Mouse (Mus musculus) stomach, embryonic 16.5 days (tissue): ENCODE measurements around the gene Nfya. TPM values are rescaled to one million over a fixed set of nuclear protein-coding genes. Genes with fewer than 3 reads are reported as not detected.

Experiments
- ATAC-seq: fragments of 200-750 bp; cut with Nextera tagmentation; 2 replicates; pipeline ENCODE4 v1.8.0; 2017; ENCODE audit warnings: moderate number of reproducible peaks, moderate TSS enrichment; ENCODE audit not compliant: insufficient read depth, low FRiP score
- H3K27ac ChIP-seq: fragments of 300-500 bp; sonication (generic); 2 replicates; pipeline ENCODE4 v1.5.1; 2014; ENCODE audit warnings: low read length
- H3K27me3 ChIP-seq: fragments of 300-500 bp; sonication (generic); 2 replicates; pipeline ENCODE4 v1.6.1; 2014; ENCODE audit warnings: low read length, control low read depth, mixed read lengths; ENCODE audit not compliant: control insufficient read depth, insufficient read depth
- H3K36me3 ChIP-seq: fragments of 300-500 bp; sonication (generic); 2 replicates; pipeline ENCODE4 v1.6.1; 2014; ENCODE audit warnings: low read length; ENCODE audit not compliant: control insufficient read depth, insufficient read depth
- H3K4me1 ChIP-seq: fragments of 300-500 bp; sonication (generic); 2 replicates; pipeline ENCODE4 v1.6.1; 2014; ENCODE audit warnings: low read length, control low read depth, mixed read lengths; ENCODE audit not compliant: control insufficient read depth, insufficient read depth
- H3K4me2 ChIP-seq: fragments of 300-500 bp; sonication (generic); 2 replicates; pipeline ENCODE4 v1.6.1; 2014; ENCODE audit warnings: low read depth, low read length, mixed read lengths
- H3K4me3 ChIP-seq: fragments of 300-500 bp; sonication (generic); replicated peaks from 2 replicates; pipeline ENCODE4 v1.5.1; 2014; ENCODE audit warnings: mild to moderate bottlenecking, low read length
- H3K9ac ChIP-seq: fragments of 300-500 bp; sonication (generic); 2 replicates; pipeline ENCODE4 v1.6.1; 2014; ENCODE audit warnings: low read length
- H3K9me3 ChIP-seq: fragments of 300-500 bp; sonication (generic); replicated peaks from 2 replicates; pipeline ENCODE4 v1.6.1; 2016; ENCODE audit warnings: low read length, control low read depth; ENCODE audit not compliant: control insufficient read depth
- WGBS: fragments of 180-500 bp; shearing (Covaris S2); extraction: QIAGEN DNeasy Blood & Tissue Kit; methylation state at CpG from one replicate; pipeline ENCODE4 v1.1.7; 2014; 5-methylcytosine and 5-hydroxymethylcytosine counted together
- polyA plus RNA-seq: library from polyadenylated mRNA; unstranded; fragments of >200 nt; fragmentation: Nextera tagmentation; extraction: Ambion mirVana; gene quantifications from 2 replicates; pipeline ENCODE4 v1.2.1, GENCODE M21; 2015

Nfya gene
- polyA plus RNA-seq, 1 experiment from 2014 or later = 11.3 TPM

DNA sequence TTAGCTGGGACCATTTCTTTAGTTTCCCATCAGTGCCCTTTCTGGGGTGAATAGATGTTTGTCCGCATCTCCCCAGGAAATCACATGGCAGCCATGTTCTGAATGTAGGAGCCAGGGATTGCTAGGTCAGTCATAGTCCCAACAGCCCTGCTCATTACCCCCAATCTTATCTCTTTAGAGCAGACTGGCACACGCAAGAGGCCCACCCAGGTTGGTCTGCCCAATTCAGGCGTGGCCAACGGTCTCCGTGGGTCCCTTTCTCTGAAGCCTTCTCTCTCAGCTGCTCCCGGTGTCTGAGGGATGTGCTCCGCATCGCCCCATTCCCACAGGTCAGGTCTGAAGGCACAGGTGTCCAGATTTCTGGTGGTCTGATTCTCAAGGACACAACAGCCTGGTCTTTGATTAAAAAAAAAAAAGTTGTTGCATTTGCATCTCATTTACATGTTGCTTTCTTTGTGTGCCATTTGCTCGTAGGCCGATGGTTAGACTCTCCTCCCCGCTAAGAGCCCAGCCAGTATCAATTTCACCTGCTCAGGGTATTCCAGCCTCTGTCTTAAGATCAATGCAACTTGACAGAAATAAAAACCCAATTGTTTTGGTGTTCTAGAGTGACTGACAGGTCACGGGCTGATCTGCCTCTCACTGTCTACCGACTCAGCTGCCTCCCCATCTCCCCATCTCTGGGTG lies 41.1 kb upstream of the Nfya start:
- Histone ChIP-seq H3K4me1 (peaks cover 4% of the 10 kb centered on the region; the same call in 1 of the 2 replicates), H3K27me3 (no peaks in the 10 kb centered on the region), H3K27ac (no peak overlapping the region), H3K9ac (no peak overlapping the region), H3K4me2 (no peak overlapping the region), H3K4me3 (no peak overlapping the region), H3K36me3 (no peaks in the 10 kb centered on the region), H3K9me3 (no peaks in the 10 kb centered on the region)
- no peak; the same call in 1 of the 2 replicates for ATAC-seq
- 80% methylated on average over 13 of the region's 13 CpGs for WGBS

DNA sequence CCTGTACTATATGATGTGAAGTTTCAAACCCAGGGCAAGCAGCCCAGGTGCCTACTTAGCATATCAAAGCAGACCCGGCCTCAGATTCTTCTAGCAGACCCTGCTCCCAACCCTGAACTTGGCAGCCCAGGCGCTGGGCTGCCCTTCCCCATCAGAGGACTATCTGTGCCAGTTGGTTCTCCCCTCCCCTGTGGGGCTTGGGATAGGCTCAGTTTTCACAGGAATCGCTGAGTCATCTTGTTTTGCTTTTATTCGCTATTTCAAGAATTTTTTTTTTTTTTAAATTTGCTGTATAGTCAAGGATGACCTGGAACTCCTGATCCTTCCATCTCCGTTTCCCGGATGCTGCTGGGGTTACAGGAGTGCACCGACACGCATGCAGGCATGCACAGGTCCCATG lies 38.0 kb upstream of the Nfya start:
- H3K27me3 ChIP-seq = no peaks in the 10 kb centered on the region
- no peak for ATAC-seq
- no peaks in the 10 kb centered on the region for H3K9me3 ChIP-seq
- 72% methylated on average over 8 of the region's 8 CpGs for WGBS
- H3K36me3 ChIP-seq = no peaks in the 10 kb centered on the region
- no peak overlapping the region for H3K27ac ChIP-seq
- no peak overlapping the region for H3K4me3 ChIP-seq
- no peak overlapping the region for H3K9ac ChIP-seq
- peaks cover 4% of the 10 kb centered on the region; the same call in 1 of the 2 replicates for H3K4me1 ChIP-seq
- no peak overlapping the region for H3K4me2 ChIP-seq

DNA sequence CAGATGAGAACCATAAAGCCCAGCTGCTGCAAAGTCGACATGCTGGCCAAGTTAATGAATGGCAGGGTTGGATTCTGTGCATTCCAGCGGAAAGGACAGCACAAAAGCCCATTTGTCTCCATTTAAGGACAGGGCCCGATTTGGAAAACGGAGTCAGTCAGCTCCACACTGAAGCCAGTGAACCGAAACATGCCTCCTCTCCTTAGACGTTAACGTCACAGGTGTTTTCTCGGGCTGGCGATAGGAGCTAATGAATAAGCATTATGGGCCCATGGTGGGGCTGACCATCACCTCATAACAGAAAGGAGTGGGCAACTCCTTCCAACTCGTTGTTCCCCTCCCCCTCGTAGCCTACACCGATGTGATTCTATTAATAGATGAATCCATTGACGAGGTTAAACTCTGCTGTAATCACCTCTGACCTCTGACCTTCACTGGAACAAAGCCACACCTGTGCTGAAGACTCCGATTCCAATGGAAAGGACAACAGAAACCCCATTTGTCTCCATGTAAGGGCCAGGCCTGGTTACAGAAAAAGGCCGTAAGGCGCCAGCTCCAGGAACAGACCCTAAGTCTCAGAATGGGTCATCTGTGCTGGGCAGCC lies 33.9 kb upstream of the Nfya start:
- Histone ChIP-seq H3K36me3 (no peaks in the 10 kb centered on the region), H3K4me3 (no peak overlapping the region), H3K27ac (no peak overlapping the region), H3K9ac (no peak overlapping the region), H3K9me3 (no peaks in the 10 kb centered on the region), H3K27me3 (no peaks in the 10 kb centered on the region), H3K4me1 (no peaks in the 10 kb centered on the region), H3K4me2 (no peak overlapping the region)
- ATAC-seq = no peak
- 71% methylated on average over 16 of the region's 16 CpGs for WGBS

DNA sequence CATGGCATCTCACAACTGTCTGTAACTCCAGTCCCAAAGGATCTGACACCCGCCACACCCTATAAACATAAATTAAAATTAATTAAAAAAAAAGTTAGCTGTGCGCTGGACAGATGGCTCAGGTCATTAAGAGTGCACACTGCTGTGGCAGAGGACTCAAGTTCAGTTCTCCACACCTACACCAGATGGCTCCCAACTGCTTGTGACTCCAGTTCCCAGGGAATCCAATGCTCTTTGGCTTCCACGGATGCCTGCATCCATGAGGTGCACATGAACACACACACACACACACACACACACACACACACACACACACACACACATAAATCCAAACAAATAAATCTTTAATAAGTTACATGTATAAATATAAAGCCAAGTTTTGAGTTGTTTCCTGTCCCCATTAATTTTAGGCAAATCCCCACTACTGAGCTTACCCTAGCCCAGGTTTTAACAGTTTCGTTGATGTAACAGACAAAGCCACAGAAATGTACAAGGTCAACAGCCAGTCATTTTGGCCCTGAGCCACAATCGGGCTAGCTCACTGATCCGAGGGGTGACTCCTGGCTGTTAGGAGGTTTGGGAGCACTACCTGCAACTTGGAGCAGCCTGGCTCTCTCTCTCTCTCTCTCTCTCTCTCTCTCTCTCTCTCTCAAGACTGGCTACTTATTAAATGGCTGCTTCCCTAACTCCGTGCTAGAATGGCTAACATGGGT lies 33.2 kb upstream of the Nfya start:
- Histone ChIP-seq H3K4me1 (no peaks in the 10 kb centered on the region), H3K9ac (no peak overlapping the region), H3K27me3 (no peaks in the 10 kb centered on the region), H3K27ac (no peak overlapping the region), H3K36me3 (no peaks in the 10 kb centered on the region), H3K4me3 (no peak overlapping the region), H3K4me2 (no peak overlapping the region), H3K9me3 (no peaks in the 10 kb centered on the region)
- no peak for ATAC-seq
- WGBS = 57% methylated on average over 7 of the region's 7 CpGs

DNA sequence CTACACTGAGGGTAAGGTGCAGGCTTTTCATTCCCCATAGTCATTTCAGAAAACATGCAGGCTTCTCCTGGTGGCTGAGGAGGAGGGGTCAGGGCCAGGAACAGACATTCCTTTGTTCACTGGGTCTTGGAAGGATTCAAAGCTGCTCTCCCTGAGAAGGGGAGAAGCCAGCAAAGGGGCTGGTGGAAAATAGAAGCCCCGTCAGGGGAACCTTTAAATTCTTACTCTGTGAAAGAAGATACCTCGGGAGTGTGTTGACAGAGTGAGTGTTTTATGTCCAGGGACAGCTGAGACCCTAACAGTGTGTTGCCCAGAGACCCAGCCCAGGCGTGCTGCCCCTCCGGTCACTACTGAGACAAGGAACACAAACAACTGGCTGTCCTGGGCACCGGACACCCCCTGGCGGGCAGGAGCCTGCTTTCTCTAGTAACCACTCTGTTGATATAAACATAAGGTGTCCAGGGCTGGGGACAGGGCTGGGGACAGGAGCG lies 27.8 kb upstream of the Nfya start:
- H3K4me3 ChIP-seq = no peak overlapping the region
- ATAC-seq = peak; percentile 9; the same call in 1 of the 2 replicates
- H3K36me3 ChIP-seq = no peaks in the 10 kb centered on the region
- H3K4me2 ChIP-seq = no peak overlapping the region
- H3K9me3 ChIP-seq = no peaks in the 10 kb centered on the region
- H3K4me1 ChIP-seq = peaks cover 23% of the 10 kb centered on the region
- WGBS = 27% methylated on average over 7 of the region's 7 CpGs
- peak overlapping the region; percentile 55 for H3K27ac ChIP-seq
- no peak overlapping the region for H3K9ac ChIP-seq
- no peaks in the 10 kb centered on the region for H3K27me3 ChIP-seq

DNA sequence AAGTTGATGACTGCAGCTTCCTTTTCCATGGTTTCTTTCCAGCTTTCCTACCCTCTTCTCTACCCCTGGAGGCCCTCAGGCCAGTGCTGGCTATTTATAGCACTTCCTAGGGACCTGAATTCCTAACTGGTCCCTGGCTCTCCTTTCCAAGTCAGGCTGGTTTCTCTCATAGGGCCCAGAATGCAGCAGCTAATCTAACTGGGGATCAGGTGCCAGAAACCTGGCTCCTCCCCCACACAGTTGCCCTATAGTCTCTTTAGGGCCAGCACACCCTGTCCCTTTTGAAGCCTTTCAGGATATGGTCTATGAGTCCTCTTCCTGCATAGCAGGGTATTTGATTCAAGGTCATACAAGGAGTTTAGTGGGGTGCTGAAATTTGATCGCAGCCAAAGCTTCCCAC lies 26.8 kb upstream of the Nfya start:
- no peak overlapping the region for H3K4me3 ChIP-seq
- H3K27ac ChIP-seq = peak overlapping the region; percentile 56
- H3K9me3 ChIP-seq = no peaks in the 10 kb centered on the region
- H3K4me2 ChIP-seq = no peak overlapping the region
- no peaks in the 10 kb centered on the region for H3K36me3 ChIP-seq
- H3K27me3 ChIP-seq = no peaks in the 10 kb centered on the region
- 61% methylated on average over 1 of the region's 1 CpGs for WGBS
- H3K4me1 ChIP-seq = peaks cover 32% of the 10 kb centered on the region
- ATAC-seq = peak; percentile 21
- 0 out of 2 replicates have a peak overlapping the region, but pooled peaks have one; percentile 28 for H3K9ac ChIP-seq

DNA sequence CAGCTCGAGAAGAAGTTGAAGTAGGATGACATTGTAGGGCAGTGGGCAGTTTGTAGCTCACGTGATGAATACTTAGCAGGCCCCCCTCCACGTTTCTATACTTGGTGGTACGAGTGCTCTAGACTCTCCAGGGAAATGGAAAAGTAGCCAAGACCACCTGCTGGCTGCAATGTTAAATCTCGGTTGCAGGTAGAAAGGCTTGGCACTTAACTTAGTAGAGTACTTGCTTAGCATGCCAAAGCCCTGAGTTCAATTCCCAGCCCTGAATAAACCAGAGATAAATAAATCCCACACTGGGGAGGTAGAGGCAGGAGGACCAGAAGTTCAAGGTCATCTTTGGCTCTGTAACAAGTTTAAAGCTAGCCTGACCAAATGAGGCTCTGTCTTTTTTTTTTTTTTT lies 24.8 kb upstream of the Nfya start:
- Histone ChIP-seq H3K36me3 (no peaks in the 10 kb centered on the region), H3K27me3 (no peaks in the 10 kb centered on the region), H3K9me3 (no peaks in the 10 kb centered on the region), H3K27ac (no peak overlapping the region), H3K9ac (no peak overlapping the region), H3K4me2 (no peak overlapping the region), H3K4me1 (peaks cover 49% of the 10 kb centered on the region), H3K4me3 (no peak overlapping the region)
- no peak for ATAC-seq
- WGBS = 84% methylated on average over 5 of the region's 5 CpGs

DNA sequence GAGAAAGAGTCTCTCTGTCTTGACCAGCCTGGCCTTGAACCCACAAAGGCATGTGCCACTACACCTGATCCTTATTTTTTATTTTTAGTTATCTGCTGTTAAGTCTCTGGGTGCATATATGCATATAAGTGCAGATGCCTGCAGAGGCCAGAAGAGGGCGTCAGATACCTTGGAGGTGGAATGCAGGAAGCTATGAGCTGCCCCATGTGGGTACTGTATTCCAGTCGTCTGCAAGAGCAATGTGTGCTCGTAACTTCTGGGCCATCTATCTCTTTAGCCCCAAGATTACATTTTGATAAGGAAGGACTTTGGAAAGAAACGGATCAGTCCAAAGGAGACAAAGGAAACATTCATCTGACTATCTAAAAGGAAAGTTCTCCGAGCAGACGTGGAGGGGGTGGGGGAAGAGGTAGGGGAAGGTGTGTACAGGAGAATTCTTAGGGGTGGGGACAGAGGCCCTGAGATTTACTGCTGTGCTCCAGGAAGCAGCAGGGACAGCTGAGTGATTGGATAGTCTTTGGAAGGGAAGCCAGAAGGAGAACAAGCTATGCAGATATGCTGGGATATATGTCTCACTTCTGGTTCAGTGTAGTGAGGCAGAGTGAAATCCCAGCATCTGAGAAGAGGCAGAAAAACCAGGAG lies 24.1 kb upstream of the Nfya start:
- ATAC-seq = peak; percentile 34; the same call in 1 of the 2 replicates
- Histone ChIP-seq H3K9ac (no peak overlapping the region), H3K36me3 (no peaks in the 10 kb centered on the region), H3K4me1 (peaks cover 49% of the 10 kb centered on the region), H3K9me3 (no peaks in the 10 kb centered on the region), H3K4me3 (no peak overlapping the region), H3K4me2 (no peak overlapping the region), H3K27ac (peak overlapping the region; percentile 7), H3K27me3 (no peaks in the 10 kb centered on the region)
- WGBS = 44% methylated on average over 6 of the region's 6 CpGs
